Mouse (Mus musculus) lung, postnatal 0 days (tissue): ENCODE data around the gene Jak1. TPM values are rescaled to one million over a fixed set of nuclear protein-coding genes. Genes with fewer than 3 reads are reported as not detected.

Experiments used
- ATAC-seq: fragments of 200-750 bp; cut with Nextera tagmentation; 2 replicates; pipeline ENCODE4 v1.8.0; 2017; ENCODE audit warnings: moderate library complexity
- DNase-seq: peaks from one replicate; pipeline ENCODE4 v3.0.0-alpha.2; 2016; ENCODE audit warnings: low spot score
- H3K27ac ChIP-seq: fragments of 300-500 bp; sonication (generic); 2 replicates; pipeline ENCODE4 v1.5.1; 2014; ENCODE audit warnings: antibody characterized with exemption, mild to moderate bottlenecking, low read length, mixed read lengths
- H3K27me3 ChIP-seq: fragments of 300-500 bp; sonication (generic); replicated peaks from 2 replicates; pipeline ENCODE4 v1.6.1; 2014; ENCODE audit warnings: low read length, mixed read lengths; ENCODE audit not compliant: insufficient read depth
- H3K36me3 ChIP-seq: fragments of 300-500 bp; sonication (generic); 2 replicates; pipeline ENCODE4 v1.6.1; 2014; ENCODE audit warnings: low read length, mixed read lengths; ENCODE audit not compliant: insufficient read depth
- H3K4me1 ChIP-seq: fragments of 300-500 bp; sonication (generic); 2 replicates; pipeline ENCODE4 v1.6.1; 2014; ENCODE audit warnings: antibody characterized with exemption, low read depth, low read length, mixed read lengths; ENCODE audit not compliant: insufficient read depth
- H3K4me2 ChIP-seq: fragments of 300-500 bp; sonication (generic); replicated peaks from 2 replicates; pipeline ENCODE4 v1.6.1; 2014; ENCODE audit warnings: low read depth, mild to moderate bottlenecking, low read length, moderate library complexity, mixed read lengths
- H3K4me3 ChIP-seq: fragments of 300-500 bp; sonication (generic); 2 replicates; pipeline ENCODE4 v1.5.1; 2014; ENCODE audit warnings: low read depth, low read length
- H3K9ac ChIP-seq: fragments of 300-500 bp; sonication (generic); replicated peaks from 2 replicates; pipeline ENCODE4 v1.6.1; 2014; ENCODE audit warnings: low read depth, mild to moderate bottlenecking
- H3K9me3 ChIP-seq: fragments of 300-500 bp; sonication (generic); 2 replicates; pipeline ENCODE4 v1.6.1; 2016; ENCODE audit warnings: low read length, mixed read lengths
- CTCF ChIP-seq: IDR thresholded peaks from 2 replicates; pipeline ENCODE4 v1.5.1; 2016; ENCODE audit warnings: antibody characterized with exemption, mild to moderate bottlenecking
- EP300 ChIP-seq: IDR thresholded peaks from 2 replicates; pipeline ENCODE4 v1.6.1; 2016; ENCODE audit warnings: antibody characterized with exemption, mild to moderate bottlenecking, control low read depth
- WGBS: fragments of 180-500 bp; shearing (Covaris S2); extraction: QIAGEN DNeasy Blood & Tissue Kit; methylation state at CpG from one replicate; pipeline ENCODE4 v1.1.7; 2014; 5-methylcytosine and 5-hydroxymethylcytosine counted together
- polyA plus RNA-seq: library from polyadenylated mRNA; unstranded; fragments of >200 nt; fragmentation: Nextera tagmentation; extraction: Ambion mirVana; gene quantifications from 2 replicates; pipeline ENCODE4 v1.2.1, GENCODE M21; 2015

Jak1 gene
- polyA plus RNA-seq, 1 experiment from 2014 or later, result 80.0 TPM

GRCm38 (mm10) chr4:101304114-101304513 is 39.0 kb upstream of the Jak1 start:
- H3K4me2 ChIP-seq, result no peak overlapping the region
- H3K4me3 ChIP-seq, result no peak overlapping the region
- H3K27me3 ChIP-seq, result no peaks in the 10 kb centered on the region
- no peak for TF ChIP-seq CTCF
- no peak for TF ChIP-seq EP300
- no peaks in the 10 kb centered on the region for H3K9me3 ChIP-seq
- H3K4me1 ChIP-seq, result no peaks in the 10 kb centered on the region
- DNase-seq (no peak), ATAC-seq (no peak)
- no peaks in the 10 kb centered on the region for H3K36me3 ChIP-seq
- H3K27ac ChIP-seq, result no peak overlapping the region
- 85% methylated on average over 4 of the region's 4 CpGs for WGBS
- no peak overlapping the region for H3K9ac ChIP-seq

GRCm38 (mm10) chr4:101300392-101300910 is 35.4 kb upstream of the Jak1 start:
- DNase-seq (no peak), ATAC-seq (no peak)
- H3K4me1 ChIP-seq, result no peaks in the 10 kb centered on the region
- no peaks in the 10 kb centered on the region for H3K36me3 ChIP-seq
- TF ChIP-seq EP300 (no peak), CTCF (no peak)
- no peak overlapping the region for H3K27ac ChIP-seq
- H3K9me3 ChIP-seq, result no peaks in the 10 kb centered on the region
- no peaks in the 10 kb centered on the region for H3K27me3 ChIP-seq
- no peak overlapping the region for H3K9ac ChIP-seq
- no peak overlapping the region for H3K4me3 ChIP-seq
- H3K4me2 ChIP-seq, result no peak overlapping the region
- WGBS, result 70% methylated on average over 4 of the region's 4 CpGs

- Histone ChIP-seq H3K27me3 (no peaks in the 10 kb centered on the region), H3K4me2 (no peak overlapping the region), H3K4me3 (no peak overlapping the region), H3K9me3 (no peaks in the 10 kb centered on the region), H3K27ac (no peak overlapping the region), H3K9ac (no peak overlapping the region), H3K36me3 (no peaks in the 10 kb centered on the region), H3K4me1 (0 out of 2 replicates have a peak, but pooled peaks cover under 1% of the 10 kb centered on the region)
- ATAC-seq, result no peak
- TF ChIP-seq CTCF (no peak), EP300 (no peak)
- WGBS, result 48% methylated on average over 12 of the region's 12 CpGs
- no peak for DNase-seq
Measured at GRCm38 (mm10) chr4:101298311-101298990, 33.4 kb upstream of the Jak1 start.

GRCm38 (mm10) chr4:101296836-101297235 is 31.8 kb upstream of the Jak1 start:
- no peak overlapping the region for H3K4me2 ChIP-seq
- peaks cover 10% of the 10 kb centered on the region; the same call in 1 of the 2 replicates for H3K4me1 ChIP-seq
- no peaks in the 10 kb centered on the region for H3K36me3 ChIP-seq
- H3K27me3 ChIP-seq, result no peaks in the 10 kb centered on the region
- no peak for DNase-seq
- no peak overlapping the region for H3K9ac ChIP-seq
- H3K4me3 ChIP-seq, result no peak overlapping the region
- H3K27ac ChIP-seq, result no peak overlapping the region
- H3K9me3 ChIP-seq, result no peaks in the 10 kb centered on the region
- no peak for ATAC-seq
- 43% methylated on average over 7 of the region's 7 CpGs for WGBS
- TF ChIP-seq EP300 (no peak), CTCF (no peak)

GRCm38 (mm10) chr4:101295788-101296187 is 30.7 kb upstream of the Jak1 start:
- TF ChIP-seq CTCF, result no peak
- no peak for TF ChIP-seq EP300
- no peaks in the 10 kb centered on the region for H3K9me3 ChIP-seq
- no peak overlapping the region for H3K4me2 ChIP-seq
- WGBS, result 64% methylated on average over 3 of the region's 3 CpGs
- no peak overlapping the region for H3K9ac ChIP-seq
- no peak overlapping the region for H3K27ac ChIP-seq
- peaks cover 10% of the 10 kb centered on the region; the same call in 1 of the 2 replicates for H3K4me1 ChIP-seq
- DNase-seq, result no peak
- ATAC-seq, result no peak
- H3K4me3 ChIP-seq, result no peak overlapping the region
- H3K36me3 ChIP-seq, result no peaks in the 10 kb centered on the region
- no peaks in the 10 kb centered on the region for H3K27me3 ChIP-seq

- ATAC-seq (no peak), DNase-seq (no peak)
- Histone ChIP-seq H3K27ac (no peak overlapping the region), H3K27me3 (no peaks in the 10 kb centered on the region), H3K4me3 (peak overlapping the region; percentile 44; the same call in 1 of the 2 replicates), H3K9me3 (no peaks in the 10 kb centered on the region), H3K4me2 (peak overlapping the region; percentile 90; the same call in 1 of the 2 replicates), H3K9ac (no peak overlapping the region), H3K36me3 (no peaks in the 10 kb centered on the region), H3K4me1 (peaks cover 10% of the 10 kb centered on the region; the same call in 1 of the 2 replicates)
- WGBS, result 51% methylated on average over 9 of the region's 9 CpGs
- TF ChIP-seq EP300, result no peak
- no peak for TF ChIP-seq CTCF
Measured at GRCm38 (mm10) chr4:101293661-101294060, 28.6 kb upstream of the Jak1 start.
